In the genomic region with DNA sequence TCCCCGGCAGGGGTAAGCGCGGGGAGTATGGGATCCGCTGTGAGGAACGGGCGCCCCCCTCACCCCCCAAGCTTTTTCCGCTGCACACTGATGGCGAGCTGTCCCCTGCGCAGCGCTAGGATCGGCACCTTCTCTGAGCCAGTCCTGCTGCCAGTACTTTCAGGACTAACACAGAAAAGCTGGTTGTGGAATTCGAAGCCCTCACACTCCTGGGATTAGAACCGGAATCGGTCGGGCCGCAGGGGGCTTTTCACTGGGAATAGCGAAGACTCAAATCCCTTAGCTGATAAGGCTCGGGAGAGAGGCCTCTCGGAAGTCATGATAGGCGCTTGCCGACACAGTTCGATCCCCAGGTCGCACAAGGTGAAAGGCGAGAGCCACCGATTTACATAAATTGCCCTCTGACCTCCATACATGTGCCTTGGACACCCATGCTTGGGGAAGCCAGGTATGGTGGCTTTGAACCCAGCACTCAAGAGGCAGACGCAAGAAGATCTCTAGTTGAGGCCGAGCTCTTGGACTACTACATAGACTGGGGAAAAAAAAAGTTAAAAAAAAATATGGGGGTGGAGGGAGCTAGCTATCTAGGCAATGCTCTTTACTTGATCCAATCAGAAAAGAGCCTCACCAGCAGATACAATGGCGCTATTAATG, we compare ENCODE assay signal across 9 mouse cellular contexts. TPM values are rescaled to one million over a fixed set of nuclear protein-coding genes. Genes with fewer than 3 reads are reported as not detected.
A peak's percentile ranks its signal among the peaks of the same experiment; 100 is the strongest.
DNase-seq lines count a peak whose midpoint lies in the region; ATAC-seq and TF ChIP-seq lines count a peak whose summit lies in the region.
"Had no signal": no experiment of that assay in that cellular context is flagged by ENCODE, and none has a peak within 500 bp of the region (broad histone marks: within the 10 kb centered on the region; RNA-seq: fewer than 3 reads in every experiment).

No protein-coding gene starts in this region.

- no peak for DNase-seq in heart, adult 18-20 months
- DNase-seq in forebrain, embryonic 14.5 days (ENCODE audit: low spot score), result no peak
- no peak for DNase-seq in right cerebral cortex, postnatal 4 days
- no peak for DNase-seq in testis, postnatal 14 days (ENCODE audit: low spot score)

- no peaks in the 10 kb centered on the region for H3K79me2 ChIP-seq in macrophage (ENCODE audit: inconsistent target)

- no peaks in the 10 kb centered on the region for H3K9me3 ChIP-seq in heart, embryonic 15.5 days (replicated peaks)
- H3K9me3 ChIP-seq in ES-Bruce4 (replicated peaks; ENCODE audit: control insufficient read depth, insufficient read depth, low read length, poor library complexity, severe bottlenecking), result no peaks in the 10 kb centered on the region
- no peaks in the 10 kb centered on the region for H3K9me3 ChIP-seq in forebrain, embryonic 14.5 days (replicated peaks; ENCODE audit: control insufficient read depth, low read length)

- H3K4me1 ChIP-seq in heart, embryonic 15.5 days (replicated peaks), result peaks cover 31% of the 10 kb centered on the region
- peaks cover 6% of the 10 kb centered on the region for H3K4me1 ChIP-seq in ES-Bruce4 (ENCODE audit: control insufficient read depth, insufficient read depth, low read length)
- peaks cover 6% of the 10 kb centered on the region for H3K4me1 ChIP-seq in forebrain, embryonic 14.5 days (ENCODE audit: control insufficient read depth, insufficient read depth, low read length)

- no peak for TF ChIP-seq POLR2A in ES-Bruce4 (IDR thresholded peaks at IDR 0.05; ENCODE audit: insufficient read depth, low read length)

- TF ChIP-seq EP300 in ES-Bruce4 (IDR thresholded peaks at IDR 0.05; ENCODE audit: insufficient read depth, low read depth, low read length), result no peak

- H3K4me2 ChIP-seq in heart, embryonic 15.5 days, result peak overlapping the region; percentile 97
- peak overlapping the region; percentile 92 for H3K4me2 ChIP-seq in forebrain, embryonic 14.5 days (ENCODE audit: low read length)

- peaks cover 16% of the 10 kb centered on the region for H3K27me3 ChIP-seq in heart, embryonic 15.5 days
- no peaks in the 10 kb centered on the region for H3K27me3 ChIP-seq in ES-Bruce4 (ENCODE audit: control insufficient read depth, insufficient read depth, low read length, poor library complexity, severe bottlenecking)
- 0 out of 2 replicates have a peak, but pooled peaks cover 5% of the 10 kb centered on the region for H3K27me3 ChIP-seq in forebrain, embryonic 14.5 days (replicated peaks; ENCODE audit: control insufficient read depth, insufficient read depth, low read length)

- TF ChIP-seq CTCF in ES-Bruce4 (IDR thresholded peaks at IDR 0.05; ENCODE audit: low read depth, low read length), result no peak

- H3K36me3 ChIP-seq in heart, embryonic 15.5 days, result no peaks in the 10 kb centered on the region
- H3K36me3 ChIP-seq in ES-Bruce4 (ENCODE audit: control insufficient read depth, insufficient read depth, low read length, poor library complexity, severe bottlenecking) (no peaks in the 10 kb centered on the region), macrophage (ENCODE audit: inconsistent target) (no peaks in the 10 kb centered on the region)
- H3K36me3 ChIP-seq in forebrain, embryonic 14.5 days (ENCODE audit: control insufficient read depth, insufficient read depth, low read length), result no peaks in the 10 kb centered on the region

- peak overlapping the region; percentile 86 for H3K27ac ChIP-seq in heart, embryonic 15.5 days
- peak overlapping the region; percentile 42 for H3K27ac ChIP-seq in ES-Bruce4 (ENCODE audit: insufficient read depth, low read length)
- peak overlapping the region; percentile 88; the same call in 1 of the 2 replicates for H3K27ac ChIP-seq in forebrain, embryonic 14.5 days (ENCODE audit: low read depth, low read length)
- H3K27ac ChIP-seq in macrophage, result no peak overlapping the region

- H3K9ac ChIP-seq in heart, embryonic 15.5 days, result peak overlapping the region; percentile 53
- peak overlapping the region; percentile 80 for H3K9ac ChIP-seq in ES-Bruce4 (ENCODE audit: low read depth, poor library complexity, severe bottlenecking)
- H3K9ac ChIP-seq in forebrain, embryonic 14.5 days (ENCODE audit: low read length), result peak overlapping the region; percentile 86

- no peak; the same call in 1 of the 2 replicates for ATAC-seq in heart, embryonic 15.5 days (replicated peaks; ENCODE audit: insufficient number of reproducible peaks, insufficient read depth, low FRiP score, low read depth)
- ATAC-seq in forebrain, embryonic 14.5 days, result no peak; the same call in 1 of the 2 replicates
- no peak; the same call in 1 of the 2 replicates for ATAC-seq in frontal cortex, adult (ENCODE audit: low TSS enrichment)

- peak overlapping the region; percentile 66 for H3K4me3 ChIP-seq in heart, embryonic 15.5 days
- H3K4me3 ChIP-seq in ES-Bruce4 (ENCODE audit: low read depth, low read length), result peak overlapping the region; percentile 91
- H3K4me3 ChIP-seq in forebrain, embryonic 14.5 days (ENCODE audit: low read depth, low read length), result peak overlapping the region; percentile 74
- peak overlapping the region; percentile 12; the same call in 1 of the 2 replicates for H3K4me3 ChIP-seq in macrophage (ENCODE audit: inconsistent target)

- WGBS in heart, embryonic 15.5 days, result 8% methylated on average over 28 of the region's 28 CpGs
- WGBS in forebrain, embryonic 14.5 days, result 8% methylated on average over 28 of the region's 28 CpGs
- WGBS in macrophage (ENCODE audit: missing documents), result 11% methylated on average over 28 of the region's 28 CpGs

RNA-seq across cellular contexts. Expression of a gene that starts 6.2 kb away (rescaled TPM):
- 16.2 and 33.9 TPM in 2 replicates for polyA plus RNA-seq in heart, embryonic 15.5 days (2015; fragmentation: Nextera tagmentation; extraction: Ambion mirVana)
- total RNA-seq in heart, adult 18-20 months (2021), result 100 to 1,000 TPM in 1 of 2 experiments, 10 to 100 TPM in 1; 65.4 to 103 TPM
- polyA plus RNA-seq in ES-Bruce4 (2011; ENCODE audit: insufficient read depth, insufficient read length, low read depth, missing spikeins), result 60.2 and 67.1 TPM in 2 replicates
- 11.7 and 11.9 TPM in 2 replicates for polyA plus RNA-seq in forebrain, embryonic 14.5 days (2014; fragmentation: Nextera tagmentation; extraction: Ambion mirVana)
- 1 to 10 TPM; 3.0 to 9.8 (median 5.7) TPM for total RNA-seq in macrophage (2018; cell fraction: chromatin; rRNA removed)
- total RNA-seq in macrophage (2018; cell fraction: cytosol; rRNA removed), result 1 to 10 TPM; 2.8 to 7.4 (median 4.2) TPM
- 10 to 100 TPM in 2 of 26 experiments, 1 to 10 TPM in 24; 1.5 to 19.2 (median 4.9) TPM for total RNA-seq in macrophage (2018; cell fraction: nucleus; rRNA removed)
- polyA plus RNA-seq in macrophage (2018), result 3.6 to 19.6 TPM (median 5.8 TPM) in 3 replicates

RNA-seq across cellular contexts. Expression of a gene that starts 7.1 kb away (rescaled TPM):
- not detected in 2 replicates for polyA plus RNA-seq in heart, embryonic 15.5 days (2015; fragmentation: Nextera tagmentation; extraction: Ambion mirVana)
- not detected for total RNA-seq in heart, adult 18-20 months (2021)
- polyA plus RNA-seq in ES-Bruce4 (2011; ENCODE audit: insufficient read depth, insufficient read length, low read depth, missing spikeins) (not detected in 2 replicates), macrophage (2018) (not detected in 3 replicates)
- polyA plus RNA-seq in forebrain, embryonic 14.5 days (2014; fragmentation: Nextera tagmentation; extraction: Ambion mirVana), result not detected in 2 replicates
- not detected for total RNA-seq in macrophage (2018; cell fraction: chromatin; rRNA removed)
- not detected for total RNA-seq in macrophage (2018; cell fraction: cytosol; rRNA removed)
- total RNA-seq in macrophage (2018; cell fraction: nucleus; rRNA removed), result not detected

RNA-seq across cellular contexts. Expression of a gene that starts 25.7 kb away (rescaled TPM):
- polyA plus RNA-seq in heart, embryonic 15.5 days (2015; fragmentation: Nextera tagmentation; extraction: Ambion mirVana), result not detected in 2 replicates
- total RNA-seq in heart, adult 18-20 months (2021), result not detected
- polyA plus RNA-seq in ES-Bruce4 (2011; ENCODE audit: insufficient read depth, insufficient read length, low read depth, missing spikeins) (not detected in 2 replicates), macrophage (2018) (not detected in 3 replicates)
- polyA plus RNA-seq in forebrain, embryonic 14.5 days (2014; fragmentation: Nextera tagmentation; extraction: Ambion mirVana), result not detected in 2 replicates
- total RNA-seq in macrophage (2018; cell fraction: chromatin; rRNA removed), result not detected
- not detected for total RNA-seq in macrophage (2018; cell fraction: cytosol; rRNA removed)
- not detected for total RNA-seq in macrophage (2018; cell fraction: nucleus; rRNA removed)

RNA-seq across cellular contexts. Expression of a gene that starts 37.1 kb away (rescaled TPM):
- polyA plus RNA-seq in heart, embryonic 15.5 days (2015; fragmentation: Nextera tagmentation; extraction: Ambion mirVana), result 1.1 and 1.2 TPM in 2 replicates
- not detected for total RNA-seq in heart, adult 18-20 months (2021)
- polyA plus RNA-seq in ES-Bruce4 (2011; ENCODE audit: insufficient read depth, insufficient read length, low read depth, missing spikeins), result not detected in 2 replicates
- not detected in 2 replicates for polyA plus RNA-seq in forebrain, embryonic 14.5 days (2014; fragmentation: Nextera tagmentation; extraction: Ambion mirVana)
- not detected for total RNA-seq in macrophage (2018; cell fraction: chromatin; rRNA removed)
- not detected for total RNA-seq in macrophage (2018; cell fraction: cytosol; rRNA removed)
- not detected for total RNA-seq in macrophage (2018; cell fraction: nucleus; rRNA removed)
- polyA plus RNA-seq in macrophage (2018), result not detected in 3 replicates
- polyA plus RNA-seq: brain, embryonic 14.5 days had no signal

RNA-seq across cellular contexts. Expression of a gene that starts 52.0 kb away (rescaled TPM):
- 0.15 and 0.42 TPM in 2 replicates for polyA plus RNA-seq in heart, embryonic 15.5 days (2015; fragmentation: Nextera tagmentation; extraction: Ambion mirVana)
- total RNA-seq in heart, adult 18-20 months (2021), result not detected
- polyA plus RNA-seq in ES-Bruce4 (2011; ENCODE audit: insufficient read depth, insufficient read length, low read depth, missing spikeins) (not detected in 2 replicates), macrophage (2018) (not detected in 3 replicates)
- polyA plus RNA-seq in forebrain, embryonic 14.5 days (2014; fragmentation: Nextera tagmentation; extraction: Ambion mirVana), result 3.9 and 4.5 TPM in 2 replicates
- total RNA-seq in macrophage (2018; cell fraction: chromatin; rRNA removed), result not detected
- not detected for total RNA-seq in macrophage (2018; cell fraction: cytosol; rRNA removed)
- not detected for total RNA-seq in macrophage (2018; cell fraction: nucleus; rRNA removed)

Comparison
In these comparisons a context has a peak if more than half of its experiments do, and no peak if none do; other contexts are left out.
1. H3K4me3 ChIP-seq: peak in every context shown above with its lines; median percentile 91 in ES-Bruce4; 74 in forebrain, embryonic 14.5 days; 66 in heart, embryonic 15.5 days; 12 in macrophage.